Mouse (Mus musculus) effector memory CD4-positive, alpha-beta T cell, adult 5 months (primary cell): ENCODE results near the gene Hint1. TPM values are rescaled to one million over a fixed set of nuclear protein-coding genes. Genes with fewer than 3 reads are reported as not detected.

Experiments used
- polyA plus RNA-seq: library from polyadenylated mRNA; unstranded; fragments of 100-300 nt; shearing (Covaris generic); gene quantifications from one replicate; pipeline ENCODE4 v1.2.1, GENCODE M21; 2017

The Hint1 gene
- 207 TPM for polyA plus RNA-seq

DNA sequence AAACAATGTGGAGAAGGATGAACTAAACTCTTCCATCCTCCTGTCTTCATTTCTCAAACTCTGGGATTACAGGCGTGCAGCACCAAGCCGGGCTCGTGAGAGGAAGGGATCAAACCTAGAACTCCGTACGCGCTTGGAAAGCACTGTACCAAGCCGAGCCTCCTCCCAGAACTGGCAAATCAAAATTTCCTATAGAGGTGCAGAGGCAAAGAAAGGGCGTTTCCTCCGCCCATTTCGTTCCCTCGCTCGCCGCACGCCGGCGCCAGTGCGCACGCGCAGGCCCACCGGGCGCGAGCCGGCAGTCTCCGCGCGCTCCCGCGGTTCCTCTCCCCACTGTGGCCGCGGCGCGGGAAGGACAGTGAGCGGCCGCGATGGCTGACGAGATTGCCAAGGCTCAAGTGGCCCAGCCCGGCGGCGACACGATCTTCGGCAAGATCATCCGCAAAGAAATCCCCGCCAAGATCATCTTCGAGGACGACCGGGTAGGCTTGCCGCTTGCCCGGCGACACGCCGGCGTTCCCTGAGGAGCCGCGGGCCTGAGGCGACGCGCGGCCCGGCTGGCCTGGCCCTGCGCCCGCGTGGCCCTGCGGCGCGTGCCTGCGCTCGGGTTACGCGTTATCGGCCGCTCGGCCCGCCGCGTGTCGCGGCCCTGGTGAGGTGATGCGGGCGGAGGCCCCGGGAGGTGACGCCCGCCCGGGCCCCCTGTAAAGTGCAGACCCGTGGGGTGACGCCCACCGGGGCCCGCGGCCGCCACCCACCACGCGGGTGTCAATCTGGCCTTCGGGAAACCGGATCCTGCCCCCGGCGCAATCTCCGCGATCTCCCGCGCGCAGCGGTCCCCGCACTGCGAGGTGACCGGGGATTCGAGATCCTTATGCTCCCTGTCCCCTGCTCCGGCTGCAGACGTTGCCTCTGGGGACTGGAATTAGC is at the start of gene Hint1:
TSS of gene Hint1 (plus strand) at position 265 of the 930 bp plus-strand sequence.

GRCm38 (mm10) chr11:54860256-54861038 is 5.7 kb upstream of the Hint1 start, which contains the start of gene Lyrm7:
Gene Lyrm7 (minus strand): TSS chr11:54860916.

GRCm38 (mm10) chr11:54902333-54903323 is 36.4 kb downstream of the Hint1 start, which contains the start of gene Gpx3:
Gene Gpx3 (plus strand): TSS chr11:54902453.

Other genes with a start within 250 kb of the Hint1 start
- gene Cdc42se2, start 78.7 kb upstream of the Hint1 start, polyA plus RNA-seq: 282 TPM
- gene Lyrm7, start 5.5 kb upstream of the Hint1 start, polyA plus RNA-seq: 2.3 TPM
- 1.3 TPM for gene Gpx3, start 36.1 kb downstream of the Hint1 start, polyA plus RNA-seq
- 203 TPM for gene Tnip1, start 96.5 kb downstream of the Hint1 start, polyA plus RNA-seq
- 480 TPM for gene Anxa6, start 167.1 kb downstream of the Hint1 start, polyA plus RNA-seq
- gene Ccdc69, start 211.7 kb downstream of the Hint1 start, polyA plus RNA-seq: 32.8 TPM
- gene Gm2a, start 231.7 kb downstream of the Hint1 start, polyA plus RNA-seq: 43.9 TPM